Mouse (Mus musculus): ENCODE measurements at regions not wholly inside any gene's neighbourhood (a gene's known extent, or its start where the extent isn't known, plus 50 kb on each side); places are given as distances from the start of the nearest gene placed in this dataset.

DNA sequence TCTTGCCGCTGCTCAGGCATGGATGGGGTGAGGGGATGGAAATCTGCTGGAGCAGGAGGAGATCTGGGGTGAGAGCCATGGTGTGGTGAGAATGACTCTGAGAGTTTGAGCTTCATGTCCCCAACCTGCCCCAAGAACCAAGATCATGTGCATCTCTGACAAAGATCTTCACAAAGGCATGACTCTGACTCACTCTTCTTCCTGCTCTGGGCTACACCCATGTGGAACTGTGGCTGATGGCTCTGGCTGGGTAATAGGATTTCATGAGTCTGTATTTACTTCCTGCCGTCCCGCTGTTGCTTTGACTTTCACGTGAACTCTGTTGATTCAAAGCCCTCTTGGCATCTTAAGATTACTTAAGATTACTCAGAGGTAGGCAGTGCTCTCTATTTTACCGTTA, 151.8 kb upstream of the Hmga2 start:
- TF ChIP-seq CTCF (IDR thresholded peaks at IDR 0.05; ENCODE audit: extremely low read depth, insufficient read depth, low read length) (no peak), POLR2A (IDR thresholded peaks at IDR 0.05; ENCODE audit: extremely low read depth, insufficient read depth, low read length) (no peak)
- Histone ChIP-seq H3K27ac (ENCODE audit: insufficient read depth, low read length) (no peak overlapping the region), H3K4me3 (ENCODE audit: insufficient read depth, low read length) (no peak overlapping the region), H3K4me1 (ENCODE audit: control insufficient read depth, insufficient read depth, low read length) (no peaks in the 10 kb centered on the region)

- Histone ChIP-seq H3K4me1 (ENCODE audit: control insufficient read depth, insufficient read depth, low read length) (no peaks in the 10 kb centered on the region), H3K27ac (ENCODE audit: insufficient read depth, low read length) (no peak overlapping the region), H3K4me3 (ENCODE audit: insufficient read depth, low read length) (no peak overlapping the region)
- TF ChIP-seq CTCF (IDR thresholded peaks at IDR 0.05; ENCODE audit: extremely low read depth, insufficient read depth, low read length) (no peak), POLR2A (IDR thresholded peaks at IDR 0.05; ENCODE audit: extremely low read depth, insufficient read depth, low read length) (no peak)
Measured at GRCm38 (mm10) chr10:120625474-120625873, 149.2 kb upstream of the Hmga2 start.

- Histone ChIP-seq H3K4me1 (ENCODE audit: control insufficient read depth, insufficient read depth, low read length) (no peaks in the 10 kb centered on the region), H3K4me3 (ENCODE audit: insufficient read depth, low read length) (no peak overlapping the region), H3K27ac (ENCODE audit: insufficient read depth, low read length) (no peak overlapping the region)
- TF ChIP-seq POLR2A (IDR thresholded peaks at IDR 0.05; ENCODE audit: extremely low read depth, insufficient read depth, low read length), result no peak
- TF ChIP-seq CTCF (IDR thresholded peaks at IDR 0.05; ENCODE audit: extremely low read depth, insufficient read depth, low read length), result no peak
Measured at GRCm38 (mm10) chr10:120624203-120624942, 148.1 kb upstream of the Hmga2 start.

DNA sequence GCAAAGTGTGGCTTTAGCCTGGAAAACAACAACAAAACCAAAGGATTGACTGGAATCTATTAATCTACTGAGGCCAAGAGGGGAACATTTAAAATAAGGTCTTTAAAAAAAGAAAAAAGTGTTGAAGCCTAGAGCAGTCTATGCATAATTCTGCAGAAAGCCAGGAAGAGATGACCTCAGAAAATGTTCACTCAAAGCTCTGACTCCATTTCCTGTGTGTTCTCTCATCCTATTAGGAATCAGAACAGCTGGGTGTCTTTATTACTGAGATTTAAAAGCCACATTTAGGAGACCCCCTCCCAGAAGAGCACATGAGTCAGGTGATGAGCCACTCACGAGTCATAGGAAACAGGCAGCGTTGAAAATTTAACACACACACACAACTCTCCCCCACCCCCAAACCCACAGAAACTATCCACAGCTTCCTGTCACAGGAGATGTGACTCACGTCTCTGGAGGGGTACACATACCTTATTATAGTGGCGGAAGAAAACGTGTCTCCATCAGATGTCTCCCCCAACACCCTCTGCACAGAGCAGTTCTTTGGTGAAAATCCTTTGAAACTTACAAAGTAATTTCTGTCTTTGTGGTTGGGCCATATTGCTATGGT, 140.2 kb upstream of the Hmga2 start:
- Histone ChIP-seq H3K4me3 (ENCODE audit: insufficient read depth, low read length) (no peak overlapping the region), H3K27ac (ENCODE audit: insufficient read depth, low read length) (no peak overlapping the region), H3K4me1 (ENCODE audit: control insufficient read depth, insufficient read depth, low read length) (no peaks in the 10 kb centered on the region)
- TF ChIP-seq POLR2A (IDR thresholded peaks at IDR 0.05; ENCODE audit: extremely low read depth, insufficient read depth, low read length), result no peak
- TF ChIP-seq CTCF (IDR thresholded peaks at IDR 0.05; ENCODE audit: extremely low read depth, insufficient read depth, low read length), result no peak

DNA sequence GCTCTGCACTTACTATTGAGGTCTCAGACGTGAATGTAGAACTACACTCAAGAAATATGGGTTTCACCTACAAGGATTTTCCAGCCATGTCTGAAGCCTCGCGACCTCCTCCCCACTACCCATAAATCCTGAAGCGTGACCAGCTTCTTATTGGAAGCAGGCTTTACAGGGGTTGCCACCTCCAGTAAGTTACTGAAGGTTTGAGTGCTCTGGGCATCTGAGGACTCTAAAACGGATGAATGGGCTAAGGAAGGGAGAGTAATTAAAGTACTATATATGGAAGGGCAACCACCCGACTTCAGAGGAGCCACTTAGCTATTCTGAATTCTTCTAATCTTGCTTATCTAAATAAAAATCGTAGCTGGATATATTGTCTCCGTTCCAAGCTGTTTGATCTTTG, 136.1 kb upstream of the Hmga2 start:
- H3K27ac ChIP-seq (ENCODE audit: insufficient read depth, low read length), result no peak overlapping the region
- H3K4me1 ChIP-seq (ENCODE audit: control insufficient read depth, insufficient read depth, low read length), result no peaks in the 10 kb centered on the region
- TF ChIP-seq CTCF (IDR thresholded peaks at IDR 0.05; ENCODE audit: extremely low read depth, insufficient read depth, low read length) (no peak), POLR2A (IDR thresholded peaks at IDR 0.05; ENCODE audit: extremely low read depth, insufficient read depth, low read length) (no peak)
- H3K4me3 ChIP-seq (ENCODE audit: insufficient read depth, low read length), result no peak overlapping the region

DNA sequence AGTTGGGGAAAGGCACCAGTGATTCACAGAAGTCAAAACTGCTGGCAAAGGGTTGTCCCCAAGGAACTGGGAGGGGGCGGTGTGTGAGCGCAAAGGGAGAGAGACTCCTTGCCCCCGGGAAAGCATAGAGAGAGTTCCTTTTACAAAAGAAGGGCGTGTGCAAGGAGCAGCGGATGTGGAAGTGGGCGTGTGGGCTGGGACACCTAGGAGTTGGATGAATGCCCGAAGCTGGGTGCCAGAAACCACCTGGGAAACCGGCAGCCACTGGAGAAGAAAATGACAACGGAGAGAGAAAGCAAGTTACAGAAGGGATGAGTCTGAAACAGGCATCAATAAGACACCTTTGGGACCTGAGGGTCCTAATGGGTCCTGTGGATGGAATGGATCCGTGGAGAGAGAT, 133.8 kb upstream of the Hmga2 start:
- Histone ChIP-seq H3K4me3 (ENCODE audit: insufficient read depth, low read length) (no peak overlapping the region), H3K4me1 (ENCODE audit: control insufficient read depth, insufficient read depth, low read length) (no peaks in the 10 kb centered on the region), H3K27ac (ENCODE audit: insufficient read depth, low read length) (no peak overlapping the region)
- TF ChIP-seq POLR2A (IDR thresholded peaks at IDR 0.05; ENCODE audit: extremely low read depth, insufficient read depth, low read length) (no peak), CTCF (IDR thresholded peaks at IDR 0.05; ENCODE audit: extremely low read depth, insufficient read depth, low read length) (no peak)

GRCm38 (mm10) chr10:120604506-120604905, 128.2 kb upstream of the Hmga2 start:
- Histone ChIP-seq H3K27ac (ENCODE audit: insufficient read depth, low read length) (no peak overlapping the region), H3K4me1 (ENCODE audit: control insufficient read depth, insufficient read depth, low read length) (no peaks in the 10 kb centered on the region), H3K4me3 (ENCODE audit: insufficient read depth, low read length) (no peak overlapping the region)
- no peak for TF ChIP-seq CTCF (IDR thresholded peaks at IDR 0.05; ENCODE audit: extremely low read depth, insufficient read depth, low read length)
- TF ChIP-seq POLR2A (IDR thresholded peaks at IDR 0.05; ENCODE audit: extremely low read depth, insufficient read depth, low read length), result no peak

DNA sequence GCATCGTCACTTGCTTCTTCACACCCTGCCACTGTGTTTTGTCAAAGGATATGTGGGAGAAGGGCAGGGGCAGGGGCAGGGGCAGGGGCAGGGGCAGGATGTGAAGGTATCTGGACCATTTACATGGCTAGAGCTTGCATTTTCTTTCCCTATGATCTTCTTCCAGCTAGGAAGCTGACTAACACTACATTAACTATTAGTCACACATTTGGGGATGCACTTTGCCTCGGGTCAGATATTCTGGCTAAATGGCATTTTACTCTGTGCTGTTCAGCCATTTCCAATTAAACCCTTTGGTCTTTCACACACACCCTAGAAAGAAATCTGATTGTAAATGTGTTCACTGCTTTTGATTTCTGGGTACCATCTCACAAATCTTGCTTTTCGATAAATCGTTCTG, 126.9 kb upstream of the Hmga2 start:
- TF ChIP-seq POLR2A (IDR thresholded peaks at IDR 0.05; ENCODE audit: extremely low read depth, insufficient read depth, low read length) (no peak), CTCF (IDR thresholded peaks at IDR 0.05; ENCODE audit: extremely low read depth, insufficient read depth, low read length) (no peak)
- no peak overlapping the region for H3K4me3 ChIP-seq (ENCODE audit: insufficient read depth, low read length)
- H3K27ac ChIP-seq (ENCODE audit: insufficient read depth, low read length), result no peak overlapping the region
- H3K4me1 ChIP-seq (ENCODE audit: control insufficient read depth, insufficient read depth, low read length), result no peaks in the 10 kb centered on the region

- Histone ChIP-seq H3K4me3 (ENCODE audit: insufficient read depth, low read length) (no peak overlapping the region), H3K27ac (ENCODE audit: insufficient read depth, low read length) (no peak overlapping the region), H3K4me1 (ENCODE audit: control insufficient read depth, insufficient read depth, low read length) (no peaks in the 10 kb centered on the region)
- TF ChIP-seq POLR2A (IDR thresholded peaks at IDR 0.05; ENCODE audit: extremely low read depth, insufficient read depth, low read length), result no peak
- TF ChIP-seq CTCF (IDR thresholded peaks at IDR 0.05; ENCODE audit: extremely low read depth, insufficient read depth, low read length), result no peak
Measured at GRCm38 (mm10) chr10:120600735-120601134, 124.5 kb upstream of the Hmga2 start.

DNA sequence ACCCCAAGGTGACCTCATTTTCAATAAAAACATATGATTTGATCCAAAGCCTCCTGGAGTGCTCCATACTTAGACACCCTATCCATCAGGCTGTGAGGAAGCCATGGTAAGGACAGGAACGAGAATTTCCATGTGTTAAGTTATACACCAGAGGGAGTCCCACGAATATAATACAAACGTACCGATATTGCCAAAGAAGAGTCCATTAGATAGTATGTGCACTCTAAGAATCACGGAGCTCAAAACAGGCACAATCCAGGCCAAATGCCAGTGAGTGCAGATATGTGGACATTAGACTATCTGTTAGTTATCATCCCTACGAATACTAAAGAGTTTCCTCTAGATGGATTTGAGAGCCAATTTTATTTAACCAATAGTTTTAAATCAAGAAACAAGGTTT, 123.3 kb upstream of the Hmga2 start:
- Histone ChIP-seq H3K4me1 (ENCODE audit: control insufficient read depth, insufficient read depth, low read length) (no peaks in the 10 kb centered on the region), H3K27ac (ENCODE audit: insufficient read depth, low read length) (no peak overlapping the region), H3K4me3 (ENCODE audit: insufficient read depth, low read length) (no peak overlapping the region)
- TF ChIP-seq POLR2A (IDR thresholded peaks at IDR 0.05; ENCODE audit: extremely low read depth, insufficient read depth, low read length), result no peak
